Mouse (Mus musculus) neural tube, embryonic 10.5 days (tissue): ENCODE measurements around the gene Dach1.

ENCODE experiments used
- DNase-seq: peaks from one replicate; pipeline ENCODE4 v3.0.0-alpha.2; 2017; ENCODE audit warnings: low spot score; ENCODE audit errors: extremely low spot score

The Dach1 gene

GRCm38 (mm10) chr14:98038524-98038923 lies 131.0 kb downstream of the Dach1 start:
- peak; percentile 25 for DNase-seq

- DNase-seq: no peak
Observed at GRCm38 (mm10) chr14:98037175-98037574, 132.4 kb downstream of the Dach1 start.

GRCm38 (mm10) chr14:98035261-98035660 lies 134.3 kb downstream of the Dach1 start:
- DNase-seq: no peak

GRCm38 (mm10) chr14:98023540-98023939 lies 146.0 kb downstream of the Dach1 start:
- DNase-seq: no peak

- DNase-seq: no peak
Observed at GRCm38 (mm10) chr14:98014053-98014452, 155.5 kb downstream of the Dach1 start.

GRCm38 (mm10) chr14:98008501-98008900 lies 161.1 kb downstream of the Dach1 start:
- no peak for DNase-seq

- no peak for DNase-seq
Observed at GRCm38 (mm10) chr14:98002021-98002680, 167.4 kb downstream of the Dach1 start.

GRCm38 (mm10) chr14:97998584-97998983 lies 171.0 kb downstream of the Dach1 start:
- no peak for DNase-seq

GRCm38 (mm10) chr14:97983251-97983650 lies 186.3 kb downstream of the Dach1 start:
- DNase-seq: no peak

- no peak for DNase-seq
Observed at GRCm38 (mm10) chr14:97982676-97983075, 186.9 kb downstream of the Dach1 start.

- no peak for DNase-seq
Observed at GRCm38 (mm10) chr14:97980879-97981278, 188.7 kb downstream of the Dach1 start.

GRCm38 (mm10) chr14:97976091-97976490 lies 193.5 kb downstream of the Dach1 start:
- DNase-seq: no peak

GRCm38 (mm10) chr14:97975447-97975846 lies 194.1 kb downstream of the Dach1 start:
- no peak for DNase-seq

GRCm38 (mm10) chr14:97964543-97965069 lies 205.0 kb downstream of the Dach1 start:
- DNase-seq: no peak

GRCm38 (mm10) chr14:97963624-97964023 lies 205.9 kb downstream of the Dach1 start:
- DNase-seq: no peak

- no peak for DNase-seq
Observed at GRCm38 (mm10) chr14:97956356-97956755, 213.2 kb downstream of the Dach1 start.

GRCm38 (mm10) chr14:97945471-97945870 lies 224.1 kb downstream of the Dach1 start:
- no peak for DNase-seq

- no peak for DNase-seq
Observed at GRCm38 (mm10) chr14:97944643-97945268, 224.8 kb downstream of the Dach1 start.

- no peak for DNase-seq
Observed at GRCm38 (mm10) chr14:97942361-97942760, 227.2 kb downstream of the Dach1 start.

- DNase-seq: no peak
Observed at GRCm38 (mm10) chr14:97896622-97897021, 272.9 kb downstream of the Dach1 start.

- DNase-seq: no peak
Observed at GRCm38 (mm10) chr14:97881976-97882375, 287.6 kb downstream of the Dach1 start.

GRCm38 (mm10) chr14:97871001-97871400 lies 298.6 kb downstream of the Dach1 start:
- no peak for DNase-seq

- no peak for DNase-seq
Observed at GRCm38 (mm10) chr14:97858384-97858783, 311.2 kb downstream of the Dach1 start.
